Mouse (Mus musculus) lung, embryonic 14.5 days (tissue): Measurements from ENCODE around the gene Cnep1r1. TPM values are rescaled to one million over a fixed set of nuclear protein-coding genes. Genes with fewer than 3 reads are reported as not detected.

ENCODE experiments used
- ATAC-seq: fragments of 200-750 bp; cut with Nextera tagmentation; 2 replicates; pipeline ENCODE4 v1.8.0; 2017; ENCODE audit warnings: mild to moderate bottlenecking, moderate TSS enrichment, moderate library complexity; ENCODE audit not compliant: insufficient read depth
- DNase-seq: peaks from one replicate; pipeline ENCODE4 v3.0.0-alpha.2; 2015
- H3K27ac ChIP-seq: fragments of 300-500 bp; sonication (generic); 2 replicates; pipeline ENCODE4 v1.5.1; 2014; ENCODE audit warnings: low read depth, mild to moderate bottlenecking, moderate library complexity
- H3K27me3 ChIP-seq: fragments of 300-500 bp; sonication (generic); 2 replicates; pipeline ENCODE4 v1.6.1; 2014; ENCODE audit warnings: low read length, control low read depth; ENCODE audit not compliant: insufficient read depth
- H3K36me3 ChIP-seq: fragments of 300-500 bp; sonication (generic); 2 replicates; pipeline ENCODE4 v1.6.1; 2014; ENCODE audit warnings: control low read depth; ENCODE audit not compliant: insufficient read depth
- H3K4me1 ChIP-seq: fragments of 300-500 bp; sonication (generic); 2 replicates; pipeline ENCODE4 v1.6.1; 2014; ENCODE audit warnings: antibody characterized with exemption, control low read depth; ENCODE audit not compliant: insufficient read depth
- H3K4me2 ChIP-seq: fragments of 300-500 bp; sonication (generic); 2 replicates; pipeline ENCODE4 v1.6.1; 2014; ENCODE audit warnings: mild to moderate bottlenecking
- H3K4me3 ChIP-seq: fragments of 300-500 bp; sonication (generic); 2 replicates; pipeline ENCODE4 v1.5.1; 2014; ENCODE audit warnings: low read depth, low read length
- H3K9ac ChIP-seq: fragments of 300-500 bp; sonication (generic); 2 replicates; pipeline ENCODE4 v1.6.1; 2014
- H3K9me3 ChIP-seq: fragments of 300-500 bp; sonication (generic); 2 replicates; pipeline ENCODE4 v1.6.1; 2016; ENCODE audit warnings: low read depth, low read length, control low read depth
- CTCF ChIP-seq: IDR thresholded peaks from 2 replicates; pipeline ENCODE4 v1.5.1; 2016; ENCODE audit warnings: antibody characterized with exemption, low read depth
- WGBS: fragments of 180-500 bp; shearing (Covaris S2); extraction: QIAGEN DNeasy Blood & Tissue Kit; methylation state at CpG from one replicate; pipeline ENCODE4 v1.1.7; 2014; 5-methylcytosine and 5-hydroxymethylcytosine counted together
- polyA plus RNA-seq: library from polyadenylated mRNA; unstranded; fragments of >200 nt; fragmentation: Nextera tagmentation; extraction: Ambion mirVana; gene quantifications from 2 replicates; pipeline ENCODE4 v1.2.1, GENCODE M21; 2014

Gene Cnep1r1
- polyA plus RNA-seq: 33.6 and 36.0 TPM in 2 replicates

DNA sequence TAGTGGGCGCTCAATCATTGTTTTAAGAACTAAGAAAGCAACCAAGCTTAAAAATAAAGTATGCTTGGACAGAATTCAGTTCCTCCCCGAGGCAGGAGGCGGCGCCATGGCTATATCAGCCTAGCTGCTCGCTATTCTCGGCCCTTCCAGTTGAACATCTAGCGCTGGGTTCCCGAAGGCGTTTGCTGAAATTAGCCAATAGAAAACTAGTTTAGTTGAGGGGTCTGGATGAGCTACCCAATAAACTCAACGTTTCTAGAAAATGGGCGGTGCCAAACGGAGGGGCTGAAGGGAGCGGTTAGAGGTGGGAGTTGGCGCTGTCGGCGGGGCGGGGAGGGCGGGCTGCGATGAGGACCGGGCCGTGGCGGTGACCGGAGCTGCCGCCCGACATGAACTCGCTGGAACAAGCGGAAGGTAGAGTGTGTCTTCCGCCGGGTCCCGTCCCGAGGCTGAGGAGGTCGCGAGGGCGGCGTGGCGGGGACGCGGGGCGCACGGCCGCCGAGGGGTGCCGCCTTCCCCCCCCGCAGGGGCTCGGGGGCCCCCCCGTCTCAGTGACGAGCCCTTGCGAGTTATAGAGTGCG is at the start of gene Cnep1r1:
Cnep1r1 (plus strand) TSS at position 314 of the 581 bp plus-strand sequence.
- Histone ChIP-seq H3K4me1 (no peaks in the 10 kb centered on the region), H3K4me3 (peak within 1 kb of the TSS; percentile 97), H3K9ac (peak within 1 kb of the TSS; percentile 93), H3K36me3 (peaks cover 18% of the 10 kb centered on the region; the same call in 1 of the 2 replicates), H3K27me3 (no peaks in the 10 kb centered on the region), H3K9me3 (no peaks in the 10 kb centered on the region), H3K27ac (peak within 1 kb of the TSS; percentile 74), H3K4me2 (peak within 1 kb of the TSS; percentile 60)
- DNase-seq (peak; percentile 98), ATAC-seq (peak; percentile 100)
- peak; percentile 74 for TF ChIP-seq CTCF
- under 1% methylated on average over 49 of the region's 49 CpGs for WGBS

- no peaks in the 10 kb centered on the region for H3K9me3 ChIP-seq
- H3K27ac ChIP-seq: no peak overlapping the region
- WGBS: 67% methylated on average over 5 of the region's 5 CpGs
- no peaks in the 10 kb centered on the region for H3K36me3 ChIP-seq
- no peak overlapping the region for H3K9ac ChIP-seq
- no peaks in the 10 kb centered on the region for H3K27me3 ChIP-seq
- DNase-seq (no peak), ATAC-seq (no peak)
- no peaks in the 10 kb centered on the region for H3K4me1 ChIP-seq
- no peak for TF ChIP-seq CTCF
- H3K4me3 ChIP-seq: no peak overlapping the region
- H3K4me2 ChIP-seq: no peak overlapping the region
Observed at GRCm38 (mm10) chr8:88082183-88082582, 36.4 kb upstream of the Cnep1r1 start.

- ATAC-seq: no peak
- no peak for TF ChIP-seq CTCF
- H3K27me3 ChIP-seq: no peaks in the 10 kb centered on the region
Observed at GRCm38 (mm10) chr8:88088006-88088405, 30.6 kb upstream of the Cnep1r1 start.

DNA sequence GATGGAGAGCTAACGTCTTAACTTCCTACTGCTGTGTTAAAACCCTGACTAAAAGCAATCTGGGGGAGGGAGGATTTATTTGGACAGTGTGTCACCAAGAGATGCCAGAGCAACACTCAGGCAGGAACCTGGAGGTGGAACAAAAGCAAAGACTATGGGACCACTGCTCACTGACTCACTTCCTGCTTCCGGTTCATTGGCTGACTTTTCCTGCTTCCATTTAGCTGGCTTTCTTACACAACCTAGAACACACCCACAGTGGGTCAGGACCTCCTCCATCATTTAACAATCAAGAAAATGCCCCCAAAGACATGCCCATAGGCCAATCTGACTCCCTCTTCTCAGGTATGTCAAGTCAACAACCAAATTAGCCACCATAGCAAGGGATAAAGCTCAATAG is 26.9 kb upstream of the Cnep1r1 start:
- Histone ChIP-seq H3K27me3 (no peaks in the 10 kb centered on the region), H3K27ac (no peak overlapping the region), H3K9me3 (no peaks in the 10 kb centered on the region), H3K4me2 (no peak overlapping the region), H3K36me3 (no peaks in the 10 kb centered on the region), H3K4me3 (no peak overlapping the region), H3K4me1 (no peaks in the 10 kb centered on the region), H3K9ac (no peak overlapping the region)
- ATAC-seq (no peak), DNase-seq (no peak)
- WGBS: 76% methylated on average over 2 of the region's 2 CpGs
- no peak for TF ChIP-seq CTCF

More at GRCm38 (mm10) chr8:88088006-88088405, 30.6 kb upstream of the Cnep1r1 start:
- H3K27ac ChIP-seq: no peak overlapping the region
- no peaks in the 10 kb centered on the region for H3K36me3 ChIP-seq
- no peak overlapping the region for H3K4me3 ChIP-seq
- H3K4me2 ChIP-seq: no peak overlapping the region
- DNase-seq: no peak
- H3K4me1 ChIP-seq: no peaks in the 10 kb centered on the region
- no peak overlapping the region for H3K9ac ChIP-seq
- H3K9me3 ChIP-seq: no peaks in the 10 kb centered on the region

DNA sequence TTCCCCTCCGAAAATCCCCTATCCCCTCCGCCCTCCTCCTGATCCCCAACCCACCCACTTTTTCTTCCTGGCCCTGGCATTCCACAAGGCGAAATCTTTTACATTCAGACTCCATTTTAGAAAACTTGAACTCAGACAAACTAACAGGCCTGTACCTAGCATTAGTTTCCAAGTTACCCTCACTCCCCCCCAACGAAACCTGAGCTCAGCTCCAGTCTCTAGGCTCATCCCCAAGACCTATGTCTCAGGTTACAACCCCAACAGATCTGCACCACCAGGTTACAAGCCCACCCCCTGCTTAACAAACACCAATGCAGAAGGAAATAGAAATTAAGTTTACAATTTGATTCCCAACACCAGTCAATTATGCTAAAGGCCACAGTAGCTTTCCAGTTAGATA is 25.2 kb upstream of the Cnep1r1 start:
- WGBS: 50% methylated on average over 4 of the region's 4 CpGs
- DNase-seq: no peak
- ATAC-seq: no peak

GRCm38 (mm10) chr8:88098856-88099255 is 19.7 kb upstream of the Cnep1r1 start:
- Histone ChIP-seq H3K4me3 (no peak overlapping the region), H3K27ac (no peak overlapping the region), H3K9ac (no peak overlapping the region), H3K4me1 (no peaks in the 10 kb centered on the region), H3K4me2 (no peak overlapping the region), H3K27me3 (no peaks in the 10 kb centered on the region), H3K36me3 (no peaks in the 10 kb centered on the region), H3K9me3 (no peaks in the 10 kb centered on the region)
- DNase-seq (no peak), ATAC-seq (no peak)
- WGBS: 75% methylated on average over 4 of the region's 4 CpGs
- TF ChIP-seq CTCF: no peak

More for the DNA sequence above, 25.2 kb upstream of the Cnep1r1 start:
- Histone ChIP-seq H3K4me2 (no peak overlapping the region), H3K9me3 (no peaks in the 10 kb centered on the region), H3K9ac (no peak overlapping the region), H3K4me3 (no peak overlapping the region), H3K36me3 (no peaks in the 10 kb centered on the region), H3K27me3 (no peaks in the 10 kb centered on the region), H3K4me1 (no peaks in the 10 kb centered on the region), H3K27ac (no peak overlapping the region)
- TF ChIP-seq CTCF: no peak

- ATAC-seq: no peak
Observed at GRCm38 (mm10) chr8:88099526-88099925, 19.0 kb upstream of the Cnep1r1 start.

More at GRCm38 (mm10) chr8:88099526-88099925, 19.0 kb upstream of the Cnep1r1 start:
- Histone ChIP-seq H3K36me3 (no peaks in the 10 kb centered on the region), H3K27ac (no peak overlapping the region), H3K4me1 (no peaks in the 10 kb centered on the region), H3K4me2 (no peak overlapping the region), H3K9ac (no peak overlapping the region), H3K4me3 (no peak overlapping the region), H3K9me3 (no peaks in the 10 kb centered on the region), H3K27me3 (no peaks in the 10 kb centered on the region)
- WGBS: 0% methylated on average over 1 of the region's 1 CpGs
- TF ChIP-seq CTCF: peak; percentile 82
- peak; percentile 79 for DNase-seq
